Mouse (Mus musculus): ENCODE measurements around the gene Tmem178b. TPM values are rescaled to one million over a fixed set of nuclear protein-coding genes. Genes with fewer than 3 reads are reported as not detected.
A peak's percentile ranks its signal among the peaks of the same experiment; 100 is the strongest.

Gene Tmem178b
- polyA plus RNA-seq, 1 experiment from 2014 or later = 32.4 TPM

DNA sequence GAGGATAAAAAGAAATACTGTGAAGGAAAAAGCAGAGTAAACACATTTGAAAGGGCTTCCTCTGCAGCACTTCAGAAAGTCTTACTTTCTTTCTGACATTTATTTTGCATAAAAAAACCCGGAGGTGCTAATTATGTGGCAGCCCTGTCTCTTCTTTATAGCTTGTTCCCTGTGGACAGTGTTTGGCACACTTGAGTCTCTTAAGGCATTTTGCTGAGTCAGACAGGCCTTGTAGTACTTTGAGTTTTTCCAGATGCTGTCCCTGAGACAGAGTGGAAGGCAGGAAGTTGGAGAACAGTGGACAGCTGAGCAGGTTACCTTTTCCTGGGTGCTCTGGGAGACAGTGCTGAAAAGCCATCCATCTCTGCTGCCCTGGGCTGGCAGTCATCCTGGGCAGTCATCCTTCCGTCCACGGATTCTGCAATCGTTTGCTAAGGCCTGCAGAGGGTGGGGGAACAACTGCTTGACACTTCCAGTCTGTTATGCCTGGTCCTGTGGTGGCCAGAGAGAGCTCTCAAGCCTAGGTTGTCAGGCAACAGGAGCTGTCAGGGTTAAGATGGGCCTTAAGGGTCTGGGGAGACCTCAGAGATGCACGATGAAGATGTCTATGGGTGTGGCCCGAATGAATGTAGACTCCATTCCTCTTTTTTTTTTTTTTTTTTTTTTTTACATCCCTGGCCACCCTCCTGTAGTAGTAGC, 46.1 kb downstream of the Tmem178b start:
- H3K27me3 ChIP-seq (replicated peaks) = no peaks in the 10 kb centered on the region
- no peaks in the 10 kb centered on the region for H3K9me3 ChIP-seq (replicated peaks)
- H3K4me2 ChIP-seq = no peak overlapping the region
- 0 out of 2 replicates have a peak, but pooled peaks have one; percentile 14 for ATAC-seq (ENCODE audit: low FRiP score)
- H3K4me3 ChIP-seq (replicated peaks) = no peak overlapping the region
- H3K4me1 ChIP-seq = peaks cover 24% of the 10 kb centered on the region
- no peak overlapping the region for H3K27ac ChIP-seq (replicated peaks)
- no peaks in the 10 kb centered on the region for H3K36me3 ChIP-seq
- H3K9ac ChIP-seq (replicated peaks) = no peak overlapping the region
- WGBS = 82% methylated on average over 6 of the region's 6 CpGs

- H3K4me2 ChIP-seq = no peak overlapping the region
- H3K9me3 ChIP-seq (replicated peaks) = no peaks in the 10 kb centered on the region
- 91% methylated on average over 10 of the region's 10 CpGs for WGBS
- no peaks in the 10 kb centered on the region for H3K36me3 ChIP-seq
- no peak for ATAC-seq (ENCODE audit: low FRiP score)
- 0 out of 2 replicates have a peak, but pooled peaks cover 4% of the 10 kb centered on the region for H3K4me1 ChIP-seq
- H3K27ac ChIP-seq (replicated peaks) = no peak overlapping the region
- no peak overlapping the region for H3K9ac ChIP-seq (replicated peaks)
- H3K4me3 ChIP-seq (replicated peaks) = no peak overlapping the region
- H3K27me3 ChIP-seq (replicated peaks) = no peaks in the 10 kb centered on the region
These were observed 53.4 kb downstream of the Tmem178b start for GRCm38 (mm10) chr6:39926442-39926841.

GRCm38 (mm10) chr6:39936590-39936989, 63.5 kb downstream of the Tmem178b start:
- ATAC-seq (ENCODE audit: low FRiP score) = no peak
- Histone ChIP-seq H3K27ac (replicated peaks) (no peak overlapping the region), H3K9ac (replicated peaks) (no peak overlapping the region), H3K4me1 (no peaks in the 10 kb centered on the region), H3K36me3 (no peaks in the 10 kb centered on the region), H3K27me3 (replicated peaks) (no peaks in the 10 kb centered on the region), H3K4me2 (no peak overlapping the region), H3K4me3 (replicated peaks) (no peak overlapping the region), H3K9me3 (replicated peaks) (no peaks in the 10 kb centered on the region)
- WGBS = 81% methylated on average over 3 of the region's 3 CpGs

DNA sequence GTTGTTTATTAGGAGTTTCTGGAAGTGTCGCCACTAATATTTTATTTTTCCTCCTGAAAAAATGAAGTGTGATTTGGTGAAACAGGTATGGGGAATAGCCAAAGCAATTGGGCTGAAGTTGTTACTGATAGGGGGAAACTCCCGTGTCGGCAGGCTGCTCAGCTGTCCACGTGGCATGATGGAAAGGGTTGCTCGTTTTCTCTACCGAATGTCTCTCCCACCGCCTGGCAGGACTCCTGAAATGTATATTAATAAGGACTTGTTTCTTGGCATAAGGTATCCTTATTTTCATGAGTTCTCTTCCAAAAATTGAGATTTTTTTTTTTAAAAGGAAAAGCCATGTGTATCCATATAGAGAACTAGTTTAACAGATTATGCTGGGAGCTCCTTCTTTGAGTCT, 67.8 kb downstream of the Tmem178b start:
- H3K27me3 ChIP-seq (replicated peaks) = no peaks in the 10 kb centered on the region
- no peak overlapping the region for H3K4me2 ChIP-seq
- no peak for ATAC-seq (ENCODE audit: low FRiP score)
- no peaks in the 10 kb centered on the region for H3K4me1 ChIP-seq
- H3K4me3 ChIP-seq (replicated peaks) = no peak overlapping the region
- H3K27ac ChIP-seq (replicated peaks) = no peak overlapping the region
- no peaks in the 10 kb centered on the region for H3K9me3 ChIP-seq (replicated peaks)
- 82% methylated on average over 7 of the region's 7 CpGs for WGBS
- no peak overlapping the region; the same call in 1 of the 2 replicates for H3K9ac ChIP-seq (replicated peaks)
- H3K36me3 ChIP-seq = no peaks in the 10 kb centered on the region

DNA sequence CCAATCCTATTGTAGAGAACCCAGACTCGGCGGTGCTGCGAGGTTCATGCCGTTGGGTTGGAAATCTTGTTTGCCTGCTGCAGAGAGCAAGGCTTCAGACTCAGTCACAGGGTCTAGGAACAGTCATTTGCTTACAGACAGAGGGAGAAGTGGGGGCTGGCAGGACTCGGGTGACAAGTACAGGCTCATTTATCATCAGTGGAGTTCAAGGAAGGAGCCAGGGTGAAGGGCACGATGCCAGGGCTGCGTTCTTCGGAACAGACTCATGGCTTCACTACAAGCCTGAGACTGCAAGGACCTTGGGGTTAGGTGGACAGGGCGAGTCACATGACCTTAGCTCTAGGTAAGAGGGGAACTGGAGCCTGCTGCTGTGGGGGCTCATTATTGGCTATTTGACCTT, 71.8 kb downstream of the Tmem178b start:
- Histone ChIP-seq H3K4me3 (replicated peaks) (no peak overlapping the region), H3K27ac (replicated peaks) (no peak overlapping the region), H3K4me1 (no peaks in the 10 kb centered on the region), H3K9ac (replicated peaks) (no peak overlapping the region), H3K27me3 (replicated peaks) (no peaks in the 10 kb centered on the region), H3K9me3 (replicated peaks) (no peaks in the 10 kb centered on the region), H3K36me3 (no peaks in the 10 kb centered on the region), H3K4me2 (no peak overlapping the region)
- 84% methylated on average over 9 of the region's 9 CpGs for WGBS
- ATAC-seq (ENCODE audit: low FRiP score) = 0 out of 2 replicates have a peak, but pooled peaks have one; percentile 14

GRCm38 (mm10) chr6:39945670-39946440, 72.8 kb downstream of the Tmem178b start:
- no peaks in the 10 kb centered on the region for H3K4me1 ChIP-seq
- no peak for ATAC-seq (ENCODE audit: low FRiP score)
- no peak overlapping the region for H3K4me2 ChIP-seq
- H3K9ac ChIP-seq (replicated peaks) = no peak overlapping the region
- H3K9me3 ChIP-seq (replicated peaks) = no peaks in the 10 kb centered on the region
- no peak overlapping the region for H3K4me3 ChIP-seq (replicated peaks)
- H3K27ac ChIP-seq (replicated peaks) = no peak overlapping the region
- no peaks in the 10 kb centered on the region for H3K27me3 ChIP-seq (replicated peaks)
- WGBS = 74% methylated on average over 5 of the region's 5 CpGs
- no peaks in the 10 kb centered on the region for H3K36me3 ChIP-seq

DNA sequence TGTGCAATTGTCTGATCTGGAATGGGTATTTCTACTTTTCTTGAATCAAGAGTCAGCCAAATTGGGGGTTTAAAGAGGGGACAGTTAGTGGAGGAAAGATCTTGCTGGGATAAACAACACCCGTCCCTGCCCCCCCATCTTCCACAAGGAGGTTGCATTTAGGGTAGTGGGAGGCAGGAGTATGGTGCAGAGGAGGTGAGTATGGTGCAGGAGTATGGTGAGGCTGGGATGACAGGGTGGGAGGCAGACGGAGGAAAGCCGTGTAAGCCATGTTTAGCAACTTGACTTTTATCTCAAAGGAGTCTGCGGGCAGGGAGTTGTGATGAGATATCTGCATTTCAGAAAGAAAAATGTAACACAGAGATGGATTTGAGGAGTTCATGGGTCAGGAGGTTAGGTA, 73.5 kb downstream of the Tmem178b start:
- no peaks in the 10 kb centered on the region for H3K4me1 ChIP-seq
- H3K4me2 ChIP-seq = no peak overlapping the region
- H3K9me3 ChIP-seq (replicated peaks) = no peaks in the 10 kb centered on the region
- no peak overlapping the region for H3K4me3 ChIP-seq (replicated peaks)
- H3K9ac ChIP-seq (replicated peaks) = no peak overlapping the region
- WGBS = 92% methylated on average over 4 of the region's 4 CpGs
- no peaks in the 10 kb centered on the region for H3K36me3 ChIP-seq
- ATAC-seq (ENCODE audit: low FRiP score) = no peak
- H3K27ac ChIP-seq (replicated peaks) = no peak overlapping the region
- H3K27me3 ChIP-seq (replicated peaks) = no peaks in the 10 kb centered on the region

DNA sequence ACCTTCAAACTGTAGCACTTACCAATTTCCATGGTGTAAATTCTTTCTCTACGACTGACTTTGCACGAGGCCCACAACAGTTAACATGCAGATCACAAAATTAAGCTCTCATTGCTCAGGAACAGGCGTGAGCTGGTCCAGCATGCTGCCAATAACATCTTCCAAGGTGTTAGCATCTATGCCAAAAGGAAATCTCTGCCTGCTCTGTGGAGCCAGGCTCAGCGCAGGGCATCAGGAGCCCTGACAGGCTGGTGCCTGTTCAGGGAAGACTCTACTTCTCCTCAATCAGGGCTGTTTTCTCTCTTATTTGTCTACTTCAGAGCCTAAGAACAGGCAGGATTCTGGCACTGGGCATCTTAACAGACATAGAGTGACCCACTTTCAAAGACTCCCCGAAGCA, 80.9 kb downstream of the Tmem178b start:
- no peaks in the 10 kb centered on the region for H3K36me3 ChIP-seq
- H3K9ac ChIP-seq (replicated peaks) = no peak overlapping the region
- no peak for ATAC-seq (ENCODE audit: low FRiP score)
- H3K4me1 ChIP-seq = no peaks in the 10 kb centered on the region
- H3K4me2 ChIP-seq = no peak overlapping the region
- no peak overlapping the region for H3K4me3 ChIP-seq (replicated peaks)
- no peak overlapping the region for H3K27ac ChIP-seq (replicated peaks)
- no peaks in the 10 kb centered on the region for H3K27me3 ChIP-seq (replicated peaks)
- 84% methylated on average over 5 of the region's 5 CpGs for WGBS
- H3K9me3 ChIP-seq (replicated peaks) = no peaks in the 10 kb centered on the region

DNA sequence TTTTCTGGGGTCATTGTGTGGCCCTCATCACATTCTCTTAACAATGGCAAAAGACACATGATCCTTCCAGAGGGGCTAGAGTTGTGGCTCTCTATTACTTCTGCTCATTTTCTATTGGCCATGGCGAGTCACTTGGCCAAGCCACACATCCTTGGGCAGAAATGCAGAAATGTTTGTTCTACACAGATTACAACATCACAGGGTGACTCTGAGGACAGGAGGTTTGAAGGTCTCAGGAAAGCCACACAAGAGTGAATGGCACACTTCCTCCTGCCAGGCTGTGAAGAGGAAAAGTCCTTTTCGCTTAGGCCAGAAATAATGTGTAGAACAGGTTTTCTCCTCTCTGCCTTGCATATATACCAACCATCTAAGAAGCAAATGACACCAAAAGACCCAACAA, 82.1 kb downstream of the Tmem178b start:
- Histone ChIP-seq H3K9ac (replicated peaks) (no peak overlapping the region), H3K4me2 (no peak overlapping the region), H3K27me3 (replicated peaks) (no peaks in the 10 kb centered on the region), H3K36me3 (no peaks in the 10 kb centered on the region), H3K9me3 (replicated peaks) (no peaks in the 10 kb centered on the region), H3K4me3 (replicated peaks) (no peak overlapping the region), H3K4me1 (no peaks in the 10 kb centered on the region), H3K27ac (replicated peaks) (no peak overlapping the region)
- ATAC-seq (ENCODE audit: low FRiP score) = no peak
- 90% methylated on average over 2 of the region's 2 CpGs for WGBS

DNA sequence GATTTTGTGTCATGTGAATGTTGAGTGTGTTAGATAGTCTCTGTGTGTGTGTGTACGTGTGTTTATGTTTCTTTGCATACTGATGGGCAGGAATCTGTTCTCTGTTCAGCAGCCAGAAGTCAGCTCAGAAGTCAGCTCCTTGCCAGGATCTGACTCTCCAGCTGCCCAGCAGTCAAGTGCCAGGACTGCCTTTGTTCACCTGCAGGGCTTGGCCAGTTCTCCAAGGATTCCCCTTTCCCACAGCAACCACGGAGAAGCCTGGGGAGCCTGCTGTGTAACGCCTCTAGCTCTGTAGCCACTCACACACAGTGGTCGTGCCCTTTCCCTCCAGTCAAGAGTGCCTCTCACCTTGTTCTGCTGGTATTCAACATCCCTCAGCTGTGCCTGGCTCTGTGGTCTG, 91.5 kb downstream of the Tmem178b start:
- no peak for ATAC-seq (ENCODE audit: low FRiP score)
- WGBS = 58% methylated on average over 4 of the region's 4 CpGs
- no peaks in the 10 kb centered on the region for H3K9me3 ChIP-seq (replicated peaks)
- no peaks in the 10 kb centered on the region for H3K27me3 ChIP-seq (replicated peaks)
- H3K4me1 ChIP-seq = peaks cover 7% of the 10 kb centered on the region
- H3K27ac ChIP-seq (replicated peaks) = peak overlapping the region; percentile 37; the same call in 1 of the 2 replicates
- H3K4me3 ChIP-seq (replicated peaks) = no peak overlapping the region
- no peaks in the 10 kb centered on the region for H3K36me3 ChIP-seq
- H3K9ac ChIP-seq (replicated peaks) = no peak overlapping the region
- no peak overlapping the region for H3K4me2 ChIP-seq

DNA sequence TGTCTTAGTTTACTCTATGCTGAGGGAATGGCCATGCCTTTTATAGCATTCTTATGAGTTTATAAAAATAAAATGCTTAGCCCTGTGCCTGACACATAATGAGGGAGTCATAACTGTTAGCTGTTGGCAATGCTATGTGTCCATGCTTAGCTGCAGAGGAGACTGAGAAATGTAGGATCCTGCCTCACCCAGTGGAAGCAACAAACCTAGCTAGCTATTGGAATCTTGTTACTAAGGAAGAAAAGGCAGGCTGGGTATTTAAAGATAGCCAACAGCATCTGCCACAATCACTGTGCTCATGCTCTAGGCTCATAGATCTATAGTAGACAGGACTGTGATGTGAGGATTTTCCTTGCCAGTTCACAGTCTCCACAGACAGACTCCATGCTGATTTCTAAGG, 97.2 kb downstream of the Tmem178b start:
- Histone ChIP-seq H3K27me3 (replicated peaks) (no peaks in the 10 kb centered on the region), H3K9me3 (replicated peaks) (no peaks in the 10 kb centered on the region), H3K27ac (replicated peaks) (no peak overlapping the region), H3K4me2 (no peak overlapping the region), H3K9ac (replicated peaks) (no peak overlapping the region), H3K4me1 (no peaks in the 10 kb centered on the region), H3K36me3 (no peaks in the 10 kb centered on the region), H3K4me3 (replicated peaks) (no peak overlapping the region)
- no peak for ATAC-seq (ENCODE audit: low FRiP score)

DNA sequence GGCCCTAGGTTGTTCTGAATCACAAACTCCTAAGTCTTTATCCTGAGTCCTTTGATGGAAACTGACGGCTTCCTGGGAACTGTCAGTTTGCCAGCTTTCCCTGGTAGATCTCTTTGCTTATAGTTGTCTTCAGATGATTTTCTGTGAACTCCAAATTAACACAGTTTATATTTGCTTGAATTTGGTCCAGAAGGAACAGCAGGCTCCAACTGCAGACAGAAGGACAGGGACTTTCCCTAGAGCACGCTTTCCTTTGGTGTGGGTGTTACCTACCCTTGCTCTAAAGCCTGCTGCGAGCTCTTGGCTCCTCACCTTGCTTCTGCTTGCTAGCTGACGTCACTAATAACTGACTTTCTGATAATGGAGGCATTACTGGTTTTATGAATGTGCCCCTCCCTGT, 105.9 kb downstream of the Tmem178b start:
- H3K9me3 ChIP-seq (replicated peaks) = no peaks in the 10 kb centered on the region
- 88% methylated on average over 4 of the region's 4 CpGs for WGBS
- H3K9ac ChIP-seq (replicated peaks) = no peak overlapping the region

More for the DNA sequence above, 105.9 kb downstream of the Tmem178b start:
- H3K36me3 ChIP-seq = no peaks in the 10 kb centered on the region
- H3K4me1 ChIP-seq = no peaks in the 10 kb centered on the region
- no peaks in the 10 kb centered on the region for H3K27me3 ChIP-seq (replicated peaks)
- H3K4me2 ChIP-seq = no peak overlapping the region
- H3K4me3 ChIP-seq (replicated peaks) = no peak overlapping the region
- H3K27ac ChIP-seq (replicated peaks) = no peak overlapping the region
- no peak for ATAC-seq (ENCODE audit: low FRiP score)
